Mouse (Mus musculus) monocyte, adult 5-6 weeks (primary cell): ENCODE measurements around the gene Cdk5r1. TPM values are rescaled to one million over a fixed set of nuclear protein-coding genes. Genes with fewer than 3 reads are reported as not detected.

Experiments
- ATAC-seq: fragments of 153-309, 156-312 bp; replicated peaks from 2 replicates; pipeline ENCODE4 v1.8.0; 2017; ENCODE audit warnings: mild to moderate bottlenecking; ENCODE audit not compliant: low TSS enrichment, insufficient number of reproducible peaks, severe bottlenecking, poor library complexity, low FRiP score
- total RNA-seq: library from RNA; stranded (forward); fragments of 200-1000, 200-491, 200-594 nt; gene quantifications from 3 replicates; pipeline ENCODE4 v1.2.3, GENCODE M21; 2017

The Cdk5r1 gene
- total RNA-seq, 1 experiment from 2014 or later: 2.4 TPM

- ATAC-seq: no peak
Observed at GRCm38 (mm10) chr11:80498328-80499070, 21.7 kb downstream of the Cdk5r1 start.

- ATAC-seq: no peak
Observed at GRCm38 (mm10) chr11:80499550-80499952, 22.7 kb downstream of the Cdk5r1 start.

GRCm38 (mm10) chr11:80503281-80503680 lies 26.5 kb downstream of the Cdk5r1 start:
- no peak for ATAC-seq

- ATAC-seq: no peak
Observed at GRCm38 (mm10) chr11:80503726-80504452, 27.1 kb downstream of the Cdk5r1 start.

GRCm38 (mm10) chr11:80504519-80505385 lies 27.9 kb downstream of the Cdk5r1 start:
- ATAC-seq: no peak

GRCm38 (mm10) chr11:80505581-80505980 lies 28.8 kb downstream of the Cdk5r1 start:
- ATAC-seq: no peak

GRCm38 (mm10) chr11:80506483-80506882 lies 29.7 kb downstream of the Cdk5r1 start:
- ATAC-seq: no peak

GRCm38 (mm10) chr11:80507791-80508190 lies 31.0 kb downstream of the Cdk5r1 start:
- no peak for ATAC-seq

GRCm38 (mm10) chr11:80508361-80509175 lies 31.7 kb downstream of the Cdk5r1 start:
- peak; percentile 51 for ATAC-seq

- ATAC-seq: no peak
Observed at GRCm38 (mm10) chr11:80509176-80509506, 32.3 kb downstream of the Cdk5r1 start.

- ATAC-seq: no peak
Observed at GRCm38 (mm10) chr11:80510124-80510523, 33.3 kb downstream of the Cdk5r1 start.

GRCm38 (mm10) chr11:80512313-80513056 lies 35.7 kb downstream of the Cdk5r1 start:
- no peak for ATAC-seq

GRCm38 (mm10) chr11:80513796-80514195 lies 37.0 kb downstream of the Cdk5r1 start:
- ATAC-seq: no peak

- no peak for ATAC-seq
Observed at GRCm38 (mm10) chr11:80515346-80515745, 38.5 kb downstream of the Cdk5r1 start.

- no peak for ATAC-seq
Observed at GRCm38 (mm10) chr11:80515895-80516294, 39.1 kb downstream of the Cdk5r1 start.

- ATAC-seq: no peak
Observed at GRCm38 (mm10) chr11:80518421-80519367, 41.9 kb downstream of the Cdk5r1 start.

GRCm38 (mm10) chr11:80521148-80521547 lies 44.3 kb downstream of the Cdk5r1 start:
- ATAC-seq: no peak
